Mouse (Mus musculus) cerebellum, adult 11-12 months (tissue): ENCODE results near the gene Gipc3.

Experiments
- DNase-seq: peaks from one replicate; pipeline ENCODE4 v3.0.0; 2022

Gene Gipc3

DNA sequence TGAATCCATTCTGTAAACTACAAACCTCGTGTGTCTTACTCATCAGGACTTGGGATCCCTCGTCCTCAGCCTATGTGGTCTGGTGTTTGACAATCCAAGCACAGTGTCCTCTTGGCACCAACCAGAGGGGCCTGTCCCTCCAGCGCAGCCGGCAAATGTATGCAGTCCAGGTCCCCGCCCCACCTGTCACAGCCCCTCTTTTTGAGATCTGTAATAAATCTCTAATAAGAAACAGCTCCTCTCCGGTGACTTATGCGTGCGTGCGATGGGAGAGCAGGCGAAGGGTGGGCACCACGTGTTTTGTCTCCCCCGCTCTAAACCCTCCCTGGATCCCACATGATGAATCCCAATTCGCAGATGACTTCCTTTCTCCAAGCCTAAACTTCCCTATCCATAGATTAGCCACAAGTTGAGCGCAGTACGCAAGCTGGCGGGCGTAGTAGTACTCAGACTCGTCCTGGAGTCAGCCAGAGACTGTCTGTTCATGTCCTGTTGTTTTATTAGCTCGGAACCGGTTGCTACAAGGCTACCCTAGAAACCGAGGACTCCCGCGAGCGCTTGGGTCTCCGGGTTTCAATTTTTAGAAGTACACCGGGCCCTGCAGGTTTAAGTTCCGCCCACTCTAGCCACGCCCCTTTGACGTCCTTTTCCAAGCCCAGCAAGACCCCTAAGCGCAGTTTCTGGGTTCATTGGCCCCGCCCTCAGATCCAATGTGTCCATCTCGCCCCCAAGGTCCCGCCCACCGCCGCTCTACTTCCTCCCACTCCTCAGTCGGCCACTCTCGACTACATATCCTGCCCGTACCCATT is 23.1 kb downstream of the Gipc3 start:
- DNase-seq: peak; percentile 72

DNA sequence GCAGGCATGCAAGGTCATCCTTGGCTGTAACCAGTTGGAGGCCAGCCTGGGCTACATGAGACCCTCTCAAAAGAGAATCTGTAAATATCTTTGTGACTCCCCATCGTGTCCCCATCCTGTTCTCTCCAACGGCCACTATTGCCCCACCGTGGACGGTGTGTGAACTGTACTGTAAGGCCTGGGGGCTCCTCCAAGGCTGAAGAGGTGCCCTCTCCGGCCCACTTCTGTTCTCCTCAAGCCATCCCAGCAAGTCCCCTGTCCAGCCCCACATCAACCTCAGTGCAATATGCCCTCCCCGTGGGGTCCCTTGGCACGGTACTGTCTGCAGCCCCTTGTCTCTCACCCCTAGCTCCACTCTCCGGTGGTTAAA is 23.8 kb downstream of the Gipc3 start:
- DNase-seq: peak; percentile 76

DNA sequence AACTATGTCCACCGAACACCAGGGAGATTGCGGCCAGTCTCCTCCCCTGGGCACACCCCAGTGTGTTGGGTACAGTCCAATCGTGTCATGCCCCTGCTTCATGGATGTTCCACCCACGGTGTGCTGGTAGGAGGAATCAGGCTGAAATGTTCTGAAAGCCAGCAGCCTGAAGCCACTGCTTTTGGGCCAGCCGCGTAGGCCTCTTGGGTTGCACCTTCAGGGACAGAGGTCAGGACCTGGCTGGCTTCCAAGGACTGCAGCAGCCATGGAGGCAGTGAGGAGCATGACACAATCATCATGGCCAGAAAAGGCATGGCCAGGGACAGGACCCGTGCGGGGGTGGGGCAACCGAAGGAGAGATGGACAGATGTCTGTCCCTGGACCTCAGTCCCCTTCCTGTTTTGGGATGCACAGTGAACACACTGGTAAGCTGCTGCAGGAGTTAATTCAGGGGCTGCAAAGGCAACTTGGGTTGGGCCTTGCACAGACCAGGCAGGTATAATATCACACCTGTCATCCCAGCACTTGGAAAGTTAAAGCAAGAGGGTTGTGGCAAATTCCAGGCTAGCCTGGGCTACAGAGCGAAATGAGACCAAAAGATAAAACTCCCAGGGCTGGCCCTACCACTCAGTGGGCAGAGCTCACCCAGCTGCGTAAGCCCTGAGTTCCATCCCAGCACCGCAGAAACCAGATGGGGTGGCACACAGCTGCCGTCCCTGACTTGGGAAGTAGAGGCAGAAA is 24.3 kb downstream of the Gipc3 start:
- DNase-seq: peak; percentile 79

DNA sequence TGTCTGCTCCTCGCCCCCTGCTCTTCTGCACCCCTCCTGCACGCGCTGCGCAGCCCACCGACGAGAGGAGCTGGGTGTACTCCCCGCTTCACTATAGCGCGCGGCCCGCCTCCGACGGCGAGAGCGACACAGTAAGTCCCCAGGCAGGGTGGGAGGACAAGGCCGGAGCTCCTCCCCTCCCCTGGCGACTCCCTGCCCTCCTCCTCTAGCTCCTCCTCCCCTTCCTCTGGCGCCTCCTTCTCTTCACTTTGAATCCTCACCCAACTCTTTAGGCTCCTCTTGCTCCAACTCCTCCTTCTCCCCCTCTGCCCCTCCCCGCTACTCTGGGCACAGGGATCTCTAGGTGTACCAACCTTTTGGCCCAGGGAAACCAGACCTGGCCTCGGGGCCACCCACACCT is 25.8 kb downstream of the Gipc3 start:
- peak; percentile 66 for DNase-seq

DNA sequence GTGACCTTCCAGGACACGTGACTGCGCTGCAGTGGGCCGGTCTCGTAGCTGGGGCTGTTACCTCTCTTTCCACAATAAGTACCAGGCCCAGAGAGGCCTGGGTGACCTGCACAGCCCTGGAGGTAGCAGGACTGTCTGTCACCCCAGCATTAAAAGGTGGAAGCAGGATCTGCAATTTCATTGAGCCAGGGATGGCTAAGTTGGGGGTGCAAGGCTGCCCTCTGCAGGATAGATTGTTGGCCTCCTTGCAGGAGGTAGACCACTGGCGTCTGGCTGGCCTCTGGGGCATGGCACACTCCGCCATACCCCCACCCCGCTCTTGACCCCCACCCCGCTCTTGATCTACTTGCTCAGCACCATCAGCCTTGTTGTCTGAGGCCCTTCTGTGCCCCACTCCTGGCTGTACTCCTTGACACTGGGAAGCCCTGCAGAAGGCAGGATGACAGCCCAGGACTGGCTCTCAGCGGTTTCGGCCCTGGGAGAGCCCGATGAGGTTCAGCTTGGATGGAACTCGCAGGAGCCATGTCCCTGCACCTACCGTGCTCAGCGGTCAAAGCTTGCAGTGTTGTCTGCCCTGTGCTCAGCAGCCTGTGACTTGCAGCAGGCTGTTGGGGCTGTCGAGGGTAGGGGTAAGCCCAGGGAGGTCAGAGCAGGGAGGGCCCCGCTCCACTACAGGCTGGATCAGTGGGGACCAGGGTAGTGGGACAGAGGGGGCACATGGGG is 26.6 kb downstream of the Gipc3 start:
- DNase-seq: peak; percentile 42

DNA sequence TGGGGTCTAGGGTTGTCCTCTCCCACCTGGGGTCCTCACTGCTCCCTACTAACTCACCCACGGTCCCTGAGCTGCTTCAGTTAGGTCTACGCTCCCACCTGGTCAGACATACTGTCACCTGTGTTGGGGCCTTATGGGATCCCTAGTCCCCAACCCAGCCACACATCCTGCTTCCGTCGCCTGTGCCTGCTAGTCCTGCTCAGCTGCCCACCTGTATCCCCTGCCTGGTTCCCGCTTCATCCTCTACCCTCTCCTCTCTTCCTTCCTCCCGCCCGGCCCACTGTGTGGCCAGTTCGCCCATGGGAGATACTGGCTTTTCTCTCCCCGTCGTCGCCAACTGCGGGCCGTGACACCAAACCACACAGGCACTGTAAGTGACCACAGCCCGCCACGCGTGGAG is 27.5 kb downstream of the Gipc3 start:
- peak; percentile 51 for DNase-seq

DNA sequence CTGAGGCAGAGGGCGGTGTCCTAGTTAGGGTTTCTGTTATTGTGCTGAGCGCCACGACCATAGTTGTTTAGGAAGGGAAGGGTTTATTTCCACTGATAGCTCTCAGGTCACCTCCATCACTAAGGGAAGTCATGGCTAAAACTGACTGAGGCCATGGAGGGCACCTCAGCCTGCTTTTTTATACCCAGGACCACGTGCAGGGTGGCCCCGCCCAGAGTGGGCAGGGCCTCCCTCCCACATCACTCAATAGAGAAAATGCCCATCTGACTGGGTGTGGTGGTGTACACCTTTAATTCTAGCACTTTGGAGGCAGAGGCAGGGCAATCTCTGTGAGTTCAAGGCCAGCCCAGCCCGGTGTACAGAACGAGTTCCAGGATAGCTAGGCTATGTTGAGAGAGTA is 28.9 kb downstream of the Gipc3 start:
- DNase-seq: no peak

DNA sequence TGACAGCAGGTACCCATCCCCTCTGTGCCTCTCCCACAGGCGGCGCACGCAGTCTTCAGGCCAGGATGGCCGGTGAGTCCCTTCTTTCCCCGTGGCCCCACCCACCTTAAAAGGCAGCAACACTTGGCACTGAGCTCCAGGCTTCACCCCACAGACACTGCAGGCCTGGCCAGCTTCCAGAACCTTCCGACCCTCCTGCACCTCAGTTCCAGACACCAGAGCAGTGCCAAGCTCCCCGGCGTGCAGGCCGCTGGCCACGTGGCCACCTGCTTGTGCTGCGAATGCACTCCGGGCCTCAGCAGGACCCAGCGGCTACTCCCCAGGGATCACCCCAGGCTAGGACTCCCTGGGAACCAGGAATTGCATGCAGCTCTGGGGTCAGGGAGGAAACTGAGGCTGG is 29.5 kb downstream of the Gipc3 start:
- peak; percentile 59 for DNase-seq

DNA sequence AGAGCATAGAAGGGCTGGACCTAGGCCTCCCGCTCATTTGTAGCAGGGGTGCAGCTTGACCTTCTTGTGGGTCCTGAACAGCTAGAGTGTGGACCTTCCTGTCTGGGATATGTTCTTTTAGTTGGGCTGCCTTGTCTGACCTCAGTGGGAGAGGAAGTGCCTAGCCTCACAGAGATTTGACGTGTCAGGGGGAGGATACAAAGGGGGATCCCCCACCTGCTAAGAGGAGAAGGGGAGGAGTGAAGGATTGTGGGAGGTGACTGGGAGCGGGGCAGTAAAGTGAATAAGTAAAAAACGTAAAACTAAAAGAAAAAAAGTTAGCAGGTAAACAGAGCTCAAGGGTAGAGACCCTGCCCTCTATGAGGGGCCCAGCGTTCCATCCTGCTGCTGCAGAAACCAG is 33.5 kb downstream of the Gipc3 start:
- no peak for DNase-seq

DNA sequence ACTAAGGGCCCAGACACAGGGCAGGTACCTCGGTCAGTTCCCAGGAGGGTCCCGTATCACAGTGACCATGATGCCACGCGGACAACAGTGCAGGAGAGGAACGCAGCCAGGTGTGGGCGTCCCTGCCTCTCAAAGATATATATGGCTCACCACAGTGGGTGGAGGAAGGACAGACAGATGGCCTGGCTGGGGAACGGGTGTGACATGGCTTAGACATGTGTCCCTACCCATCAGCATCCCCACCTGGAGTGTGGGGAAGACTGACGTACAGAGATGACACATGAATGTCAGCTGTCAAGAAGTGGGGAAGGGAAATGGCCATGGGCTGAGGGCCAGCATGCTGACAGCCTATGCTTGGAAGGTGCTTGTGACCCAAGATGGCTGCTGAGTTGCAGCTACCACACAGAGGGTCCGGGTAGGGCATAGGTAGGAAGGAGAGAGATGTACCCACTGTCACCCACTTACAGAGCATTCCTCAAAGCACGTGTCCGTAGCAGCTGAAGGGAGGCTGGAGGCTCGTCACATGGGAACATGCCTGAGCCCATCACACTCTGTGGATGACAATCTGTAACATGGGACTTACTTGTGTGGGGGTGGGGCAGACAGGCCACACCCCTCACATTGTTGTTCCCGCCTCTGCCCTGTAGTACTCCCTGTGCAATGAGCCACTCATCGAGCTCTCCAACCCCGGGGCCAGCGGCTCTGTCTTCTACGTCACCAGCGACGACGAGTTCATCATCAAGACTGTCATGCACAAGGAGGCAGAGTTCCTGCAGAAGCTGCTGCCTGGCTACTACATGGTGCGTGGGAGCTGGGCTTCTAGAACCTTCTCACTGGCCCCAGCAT is 36.0 kb downstream of the Gipc3 start:
- DNase-seq: no peak

DNA sequence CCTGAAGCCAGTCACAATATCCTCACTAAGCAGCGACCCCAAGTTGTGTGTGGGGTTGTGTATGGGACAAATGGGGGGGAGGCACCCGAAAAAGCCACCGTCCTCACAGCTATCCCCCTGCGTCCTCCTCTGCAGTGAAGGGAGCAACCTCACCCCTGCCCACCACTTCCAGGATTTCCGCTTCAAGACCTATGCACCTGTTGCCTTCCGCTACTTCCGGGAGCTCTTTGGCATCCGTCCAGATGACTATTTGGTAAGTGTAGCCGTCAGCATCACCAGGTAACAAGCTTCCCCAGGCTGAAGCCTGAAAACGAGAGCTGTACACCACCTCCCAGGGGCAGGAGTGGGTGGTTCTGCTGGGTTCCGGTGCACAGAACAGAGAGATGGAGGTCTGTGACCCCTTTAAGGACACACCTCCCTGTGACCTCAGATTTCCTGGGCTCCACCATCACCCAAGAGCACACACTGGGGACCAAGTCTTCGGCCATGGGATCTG is 36.8 kb downstream of the Gipc3 start:
- peak; percentile 60 for DNase-seq

DNA sequence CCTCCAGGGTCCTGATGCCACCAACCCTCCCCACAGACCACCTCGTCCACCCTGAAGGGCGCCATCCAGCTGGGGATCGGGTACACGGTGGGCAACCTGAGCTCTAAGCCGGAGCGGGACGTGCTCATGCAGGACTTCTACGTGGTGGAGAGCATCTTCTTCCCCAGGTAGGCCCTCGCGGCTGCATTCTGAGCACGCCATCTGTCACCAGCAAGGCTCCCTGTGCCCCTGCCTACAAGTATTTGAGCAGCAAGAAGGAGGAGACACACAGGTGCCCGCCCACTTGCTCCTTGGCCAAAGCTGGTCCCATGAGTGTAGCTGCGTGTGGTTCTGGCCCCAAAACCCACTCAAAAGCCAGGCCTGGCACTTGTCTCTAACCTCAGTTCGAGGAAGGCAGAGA is 37.4 kb downstream of the Gipc3 start:
- DNase-seq: peak; percentile 76

DNA sequence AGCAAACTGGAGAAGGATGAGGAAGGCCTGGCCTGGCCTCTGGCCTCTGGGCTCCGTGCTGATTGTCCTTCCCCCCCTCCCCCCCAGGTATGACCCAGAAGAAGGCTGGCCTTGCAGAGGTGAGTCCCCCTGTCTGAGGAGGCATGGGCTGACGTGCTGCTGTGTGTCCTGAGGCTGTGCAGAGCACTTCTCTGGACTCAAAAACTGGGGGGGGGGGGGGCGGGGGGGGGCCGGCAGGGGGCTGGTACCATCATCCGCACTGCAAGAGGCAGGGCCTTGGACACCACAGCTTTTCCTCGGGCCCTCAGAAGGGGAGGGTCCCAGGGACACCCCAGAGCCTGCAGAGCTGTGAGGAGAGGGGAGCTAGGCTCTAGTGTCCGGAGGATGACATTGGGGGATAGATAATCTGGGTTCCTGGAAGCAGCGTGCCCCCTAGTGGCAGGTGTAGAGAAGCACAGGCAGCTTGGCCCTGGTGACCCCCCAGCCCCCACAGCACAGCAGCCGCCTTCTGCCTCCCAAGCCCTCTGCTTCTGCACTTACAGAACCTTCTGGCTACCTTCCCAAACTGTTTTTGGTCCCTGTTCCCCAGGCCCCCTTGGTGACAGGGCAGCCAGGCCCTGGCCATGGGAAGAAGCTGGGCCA is 38.3 kb downstream of the Gipc3 start:
- DNase-seq: peak; percentile 80

DNA sequence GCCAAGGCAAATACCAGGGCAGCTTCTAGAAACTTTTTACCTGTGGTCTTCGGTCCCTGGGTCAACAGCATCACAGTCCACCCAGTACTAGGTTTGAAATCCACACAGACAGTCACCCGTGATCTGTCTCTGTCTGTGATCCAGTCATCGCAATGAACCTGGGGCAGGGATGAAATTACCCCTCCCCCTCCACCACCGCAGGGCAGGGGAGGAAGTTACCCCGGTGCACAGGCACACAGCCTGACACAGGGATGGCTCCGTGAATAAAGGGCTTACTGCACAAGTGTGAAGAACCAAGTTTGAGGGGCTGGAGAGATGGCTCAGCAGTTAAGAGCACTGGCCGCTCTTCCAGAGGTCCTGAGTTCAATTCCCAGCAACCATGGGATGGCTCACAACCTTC is 39.3 kb downstream of the Gipc3 start:
- DNase-seq: no peak

DNA sequence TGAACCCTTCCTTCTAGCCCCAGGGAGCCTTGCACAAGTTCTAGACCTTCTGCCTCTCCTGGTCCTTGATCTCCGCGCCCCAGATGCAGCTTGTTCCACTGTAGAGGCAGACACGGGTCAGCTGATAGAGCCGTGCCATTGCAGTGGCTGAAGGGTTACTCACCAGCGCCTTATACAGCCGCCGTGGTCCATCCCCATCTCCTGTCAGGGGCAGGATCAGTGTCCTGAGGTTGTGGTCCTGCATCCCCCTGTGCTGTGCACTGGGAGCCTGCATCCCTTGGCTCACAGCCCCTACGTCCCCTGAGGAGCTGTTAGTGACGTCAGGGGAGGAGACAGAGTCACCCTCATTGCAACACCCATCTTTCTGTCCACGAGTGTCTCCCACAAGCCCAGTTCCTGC is 39.8 kb downstream of the Gipc3 start:
- DNase-seq: peak; percentile 60

DNA sequence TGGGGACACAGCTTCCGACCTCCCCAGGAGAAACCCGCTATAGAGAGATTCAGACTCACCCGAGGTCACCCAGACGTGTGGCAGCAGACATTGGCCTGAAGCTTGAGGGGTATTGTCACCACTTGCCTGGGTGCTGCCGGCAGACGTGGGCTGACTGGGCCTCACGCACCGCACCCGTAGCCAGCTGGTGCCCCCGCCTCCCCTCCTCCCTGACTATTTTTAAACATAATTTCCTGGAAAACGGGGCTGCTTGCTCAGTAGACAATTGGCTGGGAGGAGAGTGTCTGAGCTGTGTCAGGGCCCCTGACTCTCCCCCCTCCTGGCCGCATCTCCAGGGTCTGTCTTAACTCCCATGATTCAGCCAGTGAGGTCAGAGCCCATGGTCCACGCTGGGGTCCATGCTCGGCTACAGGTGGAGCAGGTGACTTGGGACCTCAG is 40.3 kb downstream of the Gipc3 start:
- DNase-seq: peak; percentile 61

DNA sequence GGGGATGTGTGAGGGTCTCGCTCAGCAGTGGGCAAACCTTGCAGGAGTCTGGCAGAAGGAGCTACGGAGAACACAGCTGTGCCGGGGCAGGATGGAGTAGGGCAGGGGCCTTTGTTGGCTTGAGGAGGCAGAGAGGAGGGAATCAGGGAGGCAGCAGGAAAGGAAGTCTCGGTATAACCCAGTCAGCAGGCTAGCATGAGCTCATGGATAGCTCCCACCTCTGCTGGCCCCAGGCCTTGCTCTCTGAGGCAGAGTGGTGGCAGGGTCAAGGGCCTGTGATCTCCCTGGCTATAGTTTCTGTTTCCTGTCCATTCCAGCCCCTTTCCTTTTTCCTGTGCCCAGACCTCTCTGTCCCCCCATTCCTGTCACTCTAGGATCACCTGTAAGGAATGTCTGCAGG is 40.8 kb downstream of the Gipc3 start:
- DNase-seq: no peak

DNA sequence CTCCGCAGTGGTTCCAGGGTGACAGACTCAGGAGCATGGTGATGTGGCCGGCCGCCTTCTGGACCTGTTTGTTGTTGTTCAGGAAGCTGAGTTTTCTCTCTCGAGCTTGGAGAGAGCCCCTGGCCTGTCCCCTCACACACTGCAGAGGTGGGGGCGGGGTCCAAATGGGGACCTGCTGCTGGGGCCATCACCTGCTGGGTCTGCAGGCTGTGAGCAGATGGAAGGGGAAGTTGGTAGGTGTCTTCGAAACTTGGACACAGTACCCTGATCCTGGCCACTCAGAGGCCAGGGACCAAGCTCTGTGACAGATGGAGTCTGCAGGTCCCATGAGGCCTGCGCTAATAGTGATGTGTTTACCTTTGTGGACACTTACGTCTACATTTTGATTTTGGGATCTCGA is 41.7 kb downstream of the Gipc3 start:
- DNase-seq: peak; percentile 88

DNA sequence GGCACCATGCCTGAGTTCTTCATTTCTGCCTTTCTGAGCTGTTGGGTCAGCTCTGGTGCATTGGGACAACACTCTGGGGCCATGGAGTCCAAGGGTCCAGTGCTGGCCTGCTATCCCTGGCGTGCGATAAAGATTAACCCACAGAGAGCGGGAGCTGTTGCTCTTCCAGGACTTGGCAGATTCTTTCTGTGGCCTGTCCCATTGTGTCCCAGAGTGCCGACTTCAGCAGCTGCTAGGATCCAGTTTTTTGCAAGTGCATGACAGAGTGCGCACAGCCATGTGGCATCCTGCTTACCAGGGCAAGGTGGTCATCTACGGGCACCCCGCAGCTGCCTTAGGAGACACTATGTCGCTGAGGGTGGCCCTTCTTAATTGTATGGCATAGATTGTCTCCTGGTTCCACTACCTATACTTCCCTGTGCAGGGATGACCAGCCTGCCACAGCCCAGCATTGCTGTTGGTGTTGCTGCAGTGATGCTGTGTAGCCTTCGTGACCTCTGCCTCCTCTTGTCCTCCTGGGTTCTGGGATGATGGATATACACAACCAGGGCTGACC is 42.6 kb downstream of the Gipc3 start:
- no peak for DNase-seq

DNA sequence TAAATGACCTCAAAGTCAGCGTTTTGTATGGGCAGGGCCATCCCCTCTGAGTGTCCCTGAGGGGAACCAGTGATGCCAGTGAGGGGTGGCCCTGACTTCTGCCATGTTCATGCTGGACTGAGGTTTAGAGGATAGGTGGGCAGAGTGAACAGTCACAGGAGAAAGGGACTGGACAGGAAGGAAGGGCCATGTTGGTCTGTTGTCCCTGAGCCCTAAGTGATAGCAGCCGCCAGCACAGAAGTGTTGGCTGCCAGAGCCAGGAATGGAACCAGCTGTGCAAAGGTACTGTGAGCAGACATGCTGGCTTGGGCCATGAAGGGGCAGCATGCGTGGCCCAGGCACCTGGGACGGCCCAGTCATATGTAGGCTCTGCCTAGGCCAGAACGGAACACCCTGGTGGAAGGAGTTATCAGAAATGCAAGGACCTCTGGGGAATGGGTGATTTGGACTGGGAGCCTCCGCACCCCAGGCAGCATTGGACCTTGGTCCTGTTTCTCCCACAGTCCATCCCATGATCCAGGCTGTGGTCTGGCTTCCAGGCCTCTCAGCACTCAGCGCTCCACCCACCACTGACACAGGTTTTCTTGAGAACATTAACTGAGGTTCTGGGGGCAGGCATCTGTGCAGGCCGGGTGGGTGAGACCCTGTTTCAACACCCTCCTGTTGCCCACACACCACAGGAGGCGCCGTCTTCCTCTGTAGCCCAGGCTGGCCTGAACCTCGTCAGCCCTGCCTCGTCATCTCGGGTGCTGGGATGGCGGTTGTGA is 43.3 kb downstream of the Gipc3 start:
- DNase-seq: peak; percentile 56
